Mouse (Mus musculus): ENCODE results near the gene Pnkd.

The Pnkd gene

DNA sequence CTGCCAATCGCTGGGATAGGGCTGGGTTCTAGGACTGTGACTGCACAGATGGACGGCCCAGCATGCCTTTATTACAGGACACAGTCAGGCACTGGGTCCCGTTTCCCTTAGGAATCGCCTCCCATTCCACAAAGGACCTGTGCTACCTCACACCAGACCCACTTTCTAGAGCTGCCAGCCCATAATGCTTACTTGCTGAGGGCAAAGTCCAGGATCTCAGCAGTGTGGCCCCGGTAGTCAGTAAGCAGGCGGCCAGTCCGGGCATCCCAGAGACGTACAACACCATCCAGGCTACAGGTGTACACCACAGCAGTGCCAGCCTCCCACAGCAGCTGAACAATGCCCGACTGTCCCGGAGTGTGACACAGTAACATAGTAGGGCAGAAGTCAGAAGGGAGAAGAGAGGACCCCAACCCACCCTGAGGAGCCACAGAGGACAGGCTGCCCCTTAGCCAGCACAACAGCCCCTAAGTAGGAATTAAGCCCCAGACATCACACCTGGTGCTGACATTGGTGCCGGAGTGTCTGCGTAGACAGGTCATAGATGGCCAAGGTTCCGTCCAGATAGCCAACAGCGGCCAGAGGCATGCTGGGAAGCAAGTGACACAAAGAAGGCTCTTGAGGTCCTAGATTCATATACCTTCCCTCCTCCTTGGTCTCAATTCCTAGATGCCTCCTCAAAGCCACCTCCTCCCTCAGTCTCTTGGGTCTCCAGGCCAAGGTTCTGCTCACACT lies 4.0 kb upstream of the Pnkd start:
- DNase-seq: no peak

DNA sequence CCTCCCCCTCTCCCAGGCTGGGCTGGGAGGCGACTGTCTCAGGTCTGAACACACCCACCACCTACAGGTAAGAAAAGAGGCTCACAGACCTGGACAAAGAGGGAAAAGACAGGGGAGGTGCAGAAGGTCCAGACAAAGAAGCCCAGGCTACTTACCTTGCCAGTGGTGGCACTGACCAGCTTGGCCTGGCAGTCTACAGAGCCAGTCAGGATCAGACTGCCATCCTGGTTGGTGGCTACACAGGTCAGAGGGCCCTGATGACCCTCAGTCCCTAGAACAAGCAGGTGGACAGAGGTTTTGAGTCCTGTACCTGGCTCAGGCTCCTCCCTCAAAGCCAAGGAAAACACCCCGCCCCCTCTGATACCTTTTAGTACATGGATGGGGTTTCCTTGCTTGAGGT lies 3.4 kb upstream of the Pnkd start:
- no peak for DNase-seq

DNA sequence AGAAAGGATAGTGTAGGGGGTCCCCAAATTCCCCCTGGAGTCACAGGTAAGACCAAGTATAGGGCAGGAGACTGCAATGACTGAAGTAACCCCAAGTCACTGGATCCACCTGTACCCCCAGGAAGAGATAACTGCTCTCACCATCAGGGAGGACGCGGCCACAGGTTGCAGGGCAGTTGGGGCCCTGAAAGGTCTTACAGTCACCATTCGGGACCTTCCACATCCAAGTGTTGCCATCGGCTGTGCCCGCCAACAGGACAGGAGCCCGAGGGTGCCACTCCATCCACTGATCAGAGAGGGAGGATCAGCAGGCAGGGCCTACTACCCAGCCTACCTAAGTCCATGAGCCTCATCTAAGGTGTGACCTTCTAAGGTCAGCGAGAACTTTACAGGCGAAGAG lies 2.8 kb upstream of the Pnkd start:
- no peak for DNase-seq

DNA sequence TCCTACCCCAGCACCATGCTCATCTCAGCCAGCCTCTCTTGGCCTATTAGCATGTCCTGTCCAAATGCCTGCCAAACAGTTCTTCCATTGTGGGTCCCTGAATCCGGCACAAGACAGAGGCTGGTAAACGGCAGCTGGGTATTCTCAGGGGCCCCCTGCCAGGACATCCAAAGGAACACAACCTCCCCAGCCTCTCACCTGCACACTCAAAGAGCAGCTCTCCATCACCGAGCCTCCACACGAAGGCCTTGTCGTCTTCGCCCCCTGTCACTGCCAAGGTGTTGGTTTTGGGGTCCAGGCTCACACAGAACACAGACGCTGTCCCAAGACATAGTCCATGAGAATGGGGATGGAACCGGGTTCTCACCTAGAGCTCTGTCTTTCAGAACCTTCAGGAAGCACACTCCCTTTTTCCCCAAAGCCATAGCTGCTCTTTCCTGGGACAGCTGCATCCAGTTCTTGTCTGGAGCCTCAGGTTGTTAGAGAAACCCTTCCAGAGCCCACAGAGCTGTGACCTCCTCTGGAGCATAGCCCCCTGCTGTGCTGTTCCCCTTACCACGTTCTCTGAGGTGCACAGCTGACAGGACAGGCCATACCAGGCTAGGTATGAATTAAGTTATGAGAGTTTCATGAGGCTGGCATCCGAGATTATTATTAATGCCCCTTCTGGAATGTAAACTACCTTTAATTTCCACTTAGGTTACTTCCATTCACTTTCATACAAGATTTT lies 1.7 kb upstream of the Pnkd start:
- DNase-seq: no peak

DNA sequence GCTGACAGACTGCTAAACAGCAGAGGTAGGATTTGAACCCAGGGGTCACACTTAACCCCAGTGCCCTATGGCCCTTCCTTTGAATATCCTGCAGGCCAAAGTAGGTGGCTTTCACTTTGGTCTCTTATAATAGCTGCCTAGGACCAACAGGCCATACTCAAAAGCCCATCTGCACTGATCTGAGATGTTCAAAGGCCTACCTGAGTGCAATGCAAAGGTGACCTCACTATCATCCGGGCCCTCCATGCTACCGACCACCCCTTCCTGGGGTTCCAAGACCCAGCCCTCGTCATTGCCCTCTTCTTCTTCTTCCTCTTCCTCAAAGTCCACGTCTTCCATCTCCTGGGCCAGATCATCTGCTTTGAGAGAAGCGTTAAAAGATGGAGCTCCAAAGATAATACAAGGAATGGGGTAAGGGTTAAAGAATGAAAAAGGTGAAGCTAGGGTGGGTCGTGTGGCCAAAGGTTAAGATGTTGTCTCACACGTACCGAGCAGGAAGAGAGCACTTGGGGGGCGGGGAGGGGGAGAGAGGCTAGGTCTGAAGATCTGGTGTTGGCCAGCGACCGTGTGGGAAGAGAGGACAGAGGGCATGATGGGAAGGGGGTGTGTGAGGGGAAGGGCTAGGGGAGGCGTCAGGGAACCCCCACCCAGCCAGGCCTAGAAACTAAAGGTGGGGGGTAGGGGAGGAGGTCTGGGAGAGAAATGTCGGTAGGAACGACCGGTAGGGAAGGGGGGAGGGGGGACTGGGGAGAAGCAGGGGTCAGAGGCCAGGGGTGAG lies 855 bp upstream of the Pnkd start:
- DNase-seq: peak in 1 of 2 experiments; percentile 43

DNA sequence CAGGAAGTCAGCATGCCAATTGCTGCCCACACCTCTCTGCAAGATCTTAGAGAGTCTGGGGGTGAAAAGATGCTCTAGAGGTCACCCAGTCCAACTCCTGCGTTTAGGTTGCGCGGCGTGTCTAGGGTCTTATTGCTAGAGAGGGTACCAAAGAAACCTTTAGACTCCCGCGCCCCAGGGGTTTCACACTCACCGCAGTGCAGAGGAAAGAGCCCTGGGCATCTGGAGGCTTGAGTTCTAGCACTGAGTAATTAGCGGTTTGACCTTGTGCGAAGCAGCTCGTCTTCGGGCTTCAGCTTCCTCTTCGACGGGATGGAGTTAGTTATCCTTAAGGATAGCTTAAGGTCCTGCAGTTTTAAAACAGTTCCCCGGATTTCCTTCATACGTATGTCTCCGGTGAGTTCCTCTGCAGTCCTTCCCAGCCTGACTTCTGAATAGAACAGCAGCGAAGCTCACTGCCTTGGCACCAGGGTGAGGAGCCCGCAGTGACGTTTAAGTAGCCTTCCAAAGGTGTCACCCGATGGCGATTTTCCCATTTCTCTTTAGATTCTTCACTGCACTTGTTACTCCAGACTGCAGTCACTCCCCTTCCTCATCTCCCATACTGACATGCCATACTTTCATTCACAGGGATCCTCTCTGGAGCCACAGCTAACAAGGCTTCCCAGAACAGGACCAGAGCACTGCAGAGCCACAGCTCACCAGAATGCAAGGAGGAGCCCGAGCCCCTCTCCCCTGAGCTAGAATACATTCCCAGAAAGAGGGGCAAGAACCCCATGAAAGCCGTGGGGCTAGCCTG lies 681 bp downstream of the Pnkd start:
- DNase-seq: peak in 1 of 2 experiments; percentile 38

DNA sequence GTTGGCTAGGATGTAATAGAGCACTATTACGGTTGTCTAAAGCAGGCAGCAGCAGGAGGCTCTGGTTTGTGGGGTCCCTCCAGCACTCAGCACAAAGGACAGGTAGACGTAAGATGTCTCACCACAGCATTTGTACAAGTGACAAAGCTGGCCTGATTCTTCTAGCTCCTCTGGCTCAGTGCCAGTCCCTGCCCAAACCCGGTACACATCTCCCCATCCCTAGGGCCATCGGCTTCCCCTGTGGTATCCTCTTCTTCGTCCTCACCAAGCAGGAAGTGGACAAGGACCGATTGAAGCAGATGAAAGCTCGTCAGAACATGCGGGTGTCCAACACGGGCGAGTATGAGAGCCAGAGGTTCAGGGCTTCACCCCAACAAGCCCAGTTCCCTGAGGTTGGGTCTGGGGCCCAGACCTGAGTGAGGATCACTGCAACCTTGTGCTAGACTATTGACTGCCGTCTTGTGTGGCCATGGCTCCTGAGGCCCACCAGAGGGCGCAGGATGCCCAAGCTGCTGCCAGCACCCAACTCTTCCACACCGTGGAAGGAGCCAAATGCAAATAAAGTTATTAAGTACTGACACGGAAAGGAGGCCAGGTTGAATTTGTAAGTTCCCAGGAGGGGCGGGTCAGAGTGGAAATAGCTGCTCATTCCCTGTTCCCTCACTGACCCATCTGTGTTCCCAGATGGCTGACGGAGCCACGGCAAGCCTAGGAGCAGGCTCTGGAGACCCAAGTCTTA lies 2.3 kb downstream of the Pnkd start:
- peak in 1 of 2 experiments; percentile 37 for DNase-seq

DNA sequence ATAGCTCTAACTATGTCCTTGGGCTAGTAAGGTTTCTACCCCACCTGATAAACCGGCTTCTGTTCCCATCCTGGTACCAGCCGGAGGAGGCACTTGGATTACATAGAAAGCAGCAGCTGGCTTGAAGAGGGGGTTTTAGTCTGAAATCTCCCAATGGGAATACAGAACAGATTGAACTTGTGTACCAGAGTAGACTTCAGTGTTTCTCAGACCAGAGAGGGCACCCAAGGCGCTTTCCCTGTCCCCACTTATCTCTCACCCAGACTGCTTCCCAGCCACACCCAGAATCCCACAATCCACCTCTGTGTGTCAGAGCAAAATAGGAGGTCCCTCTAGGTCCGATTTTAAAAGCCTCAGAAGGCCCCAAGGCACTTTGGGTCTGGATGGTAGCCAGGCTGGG lies 3.6 kb downstream of the Pnkd start:
- no peak for DNase-seq

DNA sequence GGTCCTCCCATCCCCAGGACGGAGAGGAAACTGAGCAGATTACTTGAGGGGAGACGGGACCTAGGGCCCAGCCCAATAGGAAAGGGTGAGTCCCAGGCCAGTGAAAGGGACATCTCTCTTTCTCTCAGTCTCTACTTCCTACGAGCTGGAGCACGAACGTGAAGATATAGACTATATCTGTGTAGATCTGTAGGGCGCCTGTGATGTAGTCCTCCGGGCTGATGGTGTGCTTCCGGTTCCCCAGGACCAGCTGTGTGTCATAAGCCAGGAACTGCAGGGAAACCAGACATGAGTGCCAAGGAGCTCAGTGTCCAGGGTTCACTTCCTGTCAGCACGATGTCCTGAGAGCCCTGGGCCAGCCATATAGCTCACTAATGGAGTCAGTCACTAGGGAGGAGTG lies 4.5 kb downstream of the Pnkd start:
- no peak for DNase-seq

DNA sequence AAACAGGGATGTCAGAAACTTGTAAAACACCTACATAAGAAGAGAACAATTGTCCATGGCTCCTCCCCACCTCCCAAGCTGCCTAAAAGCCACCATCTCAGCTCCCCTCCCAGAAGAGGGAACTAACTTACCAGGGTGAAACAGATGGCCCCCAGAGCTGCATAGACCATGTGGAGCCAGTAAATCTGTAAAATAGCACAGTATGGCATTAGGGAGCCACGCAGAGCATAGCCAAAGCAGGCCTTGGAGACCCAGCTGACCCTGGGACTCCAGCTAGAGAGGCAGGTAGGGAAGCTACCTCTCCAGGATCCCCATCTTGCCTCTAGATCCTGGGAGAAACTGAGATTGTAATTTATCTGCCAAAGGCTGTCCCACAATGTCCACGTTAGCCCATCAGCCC lies 5.0 kb downstream of the Pnkd start:
- DNase-seq: no peak

DNA sequence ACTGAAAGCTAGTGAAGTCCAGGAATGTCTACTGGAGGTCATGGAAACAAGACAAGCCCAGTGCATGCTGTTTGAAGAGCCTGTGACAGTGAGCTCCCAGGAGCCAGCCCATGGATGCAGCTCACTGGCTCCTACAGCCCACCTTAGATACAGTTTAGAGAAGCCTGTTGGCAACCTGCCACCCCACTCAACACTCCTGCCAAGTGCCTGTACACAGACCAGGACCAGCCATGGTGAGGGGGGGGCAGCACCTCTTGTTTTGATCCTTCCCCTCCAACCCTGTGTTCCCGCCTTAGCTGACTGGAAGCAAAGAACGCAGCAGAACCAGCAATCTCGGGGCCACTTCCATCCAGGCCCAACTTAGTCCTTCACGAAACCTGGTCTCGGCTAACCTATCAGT lies 5.4 kb downstream of the Pnkd start:
- DNase-seq: peak; percentile 37 to 44

DNA sequence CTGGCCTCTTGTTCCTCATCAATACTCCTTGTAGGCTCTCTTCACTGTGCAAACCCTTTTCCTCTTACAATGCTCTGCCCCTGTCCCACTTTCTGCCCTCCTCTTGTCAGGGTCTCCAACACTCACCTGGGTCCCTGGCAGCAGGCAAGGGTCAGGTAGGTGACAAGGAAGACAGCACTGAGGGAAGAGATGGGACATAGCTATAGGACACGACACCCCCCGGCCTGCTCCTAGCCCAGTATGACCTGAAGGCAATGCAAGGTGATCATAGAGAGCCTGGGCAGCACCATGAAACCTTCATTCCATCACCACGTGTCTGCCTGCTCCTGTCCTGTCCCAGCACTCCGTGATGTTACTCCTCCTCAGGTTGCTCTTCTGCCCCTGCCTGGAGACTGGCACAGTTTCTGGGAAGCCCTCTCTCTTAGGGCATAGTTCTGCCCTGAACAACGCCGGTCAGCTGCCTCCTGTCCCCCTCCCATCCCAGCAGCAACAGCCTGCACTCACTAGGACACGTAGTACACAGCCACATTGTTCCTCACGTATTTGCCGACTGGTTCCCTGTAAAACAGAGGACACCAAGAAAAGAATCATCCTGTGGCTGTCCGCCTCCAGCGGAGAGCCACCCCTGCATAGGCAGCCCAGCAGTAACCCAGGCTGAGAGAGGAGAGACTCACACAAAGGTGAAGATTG lies 7.7 kb downstream of the Pnkd start:
- DNase-seq: no peak

DNA sequence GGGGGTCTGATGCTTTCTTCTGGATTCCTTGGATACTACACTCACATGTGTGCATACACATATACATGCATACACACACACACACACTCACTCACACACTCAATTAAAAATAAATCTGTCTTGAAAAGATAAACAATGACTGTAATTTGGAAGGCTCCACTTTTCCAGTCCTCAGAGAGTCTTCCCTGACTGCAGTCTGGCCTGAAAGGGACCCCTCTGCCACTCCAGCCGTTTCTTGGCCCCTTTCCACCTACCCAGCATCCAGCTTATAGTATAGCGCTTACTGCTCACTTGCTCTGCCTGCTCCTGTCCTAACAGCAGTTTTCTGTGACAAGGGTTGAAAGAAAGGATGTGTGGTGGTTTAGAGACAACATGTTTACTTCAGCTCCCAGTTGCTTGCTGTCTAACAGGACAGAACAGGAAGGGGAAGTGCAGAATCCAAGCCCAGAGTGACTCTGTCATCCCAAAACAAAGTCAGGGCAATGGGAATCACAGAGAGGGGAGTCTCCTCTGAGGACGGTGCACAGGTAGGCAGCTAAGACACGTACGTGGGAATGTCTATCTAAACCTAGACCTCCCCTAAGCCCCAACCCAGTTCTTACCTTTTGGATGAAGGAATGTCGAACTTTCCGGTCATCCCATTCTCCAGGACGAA lies 8.7 kb downstream of the Pnkd start:
- no peak for DNase-seq

DNA sequence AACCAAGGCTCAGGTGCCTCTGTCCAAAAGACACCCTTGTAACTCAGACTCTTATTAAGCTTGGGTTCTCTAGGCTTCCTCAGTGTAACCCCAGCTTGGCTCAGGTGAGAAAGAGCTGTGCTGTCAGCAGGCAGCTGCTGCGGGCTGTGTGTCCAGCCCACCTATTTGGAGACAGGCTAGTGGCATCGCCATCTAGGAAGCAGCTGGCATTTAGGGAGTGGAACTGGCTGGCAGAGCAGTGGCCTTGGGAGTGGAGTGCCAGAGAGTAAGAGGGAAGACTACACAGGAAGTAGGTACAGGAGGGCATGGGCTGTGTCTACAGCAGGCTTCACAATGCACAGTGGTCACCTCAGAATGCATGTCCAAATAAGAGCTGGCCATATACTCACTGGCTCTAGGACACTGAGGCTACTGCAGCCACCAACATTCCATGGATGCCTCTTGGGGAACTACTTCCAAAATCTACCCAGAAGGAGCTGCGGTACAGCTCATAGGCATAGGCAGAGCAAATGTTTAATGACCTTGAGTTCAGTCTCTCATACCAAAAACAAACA lies 9.4 kb downstream of the Pnkd start:
- DNase-seq: no peak

DNA sequence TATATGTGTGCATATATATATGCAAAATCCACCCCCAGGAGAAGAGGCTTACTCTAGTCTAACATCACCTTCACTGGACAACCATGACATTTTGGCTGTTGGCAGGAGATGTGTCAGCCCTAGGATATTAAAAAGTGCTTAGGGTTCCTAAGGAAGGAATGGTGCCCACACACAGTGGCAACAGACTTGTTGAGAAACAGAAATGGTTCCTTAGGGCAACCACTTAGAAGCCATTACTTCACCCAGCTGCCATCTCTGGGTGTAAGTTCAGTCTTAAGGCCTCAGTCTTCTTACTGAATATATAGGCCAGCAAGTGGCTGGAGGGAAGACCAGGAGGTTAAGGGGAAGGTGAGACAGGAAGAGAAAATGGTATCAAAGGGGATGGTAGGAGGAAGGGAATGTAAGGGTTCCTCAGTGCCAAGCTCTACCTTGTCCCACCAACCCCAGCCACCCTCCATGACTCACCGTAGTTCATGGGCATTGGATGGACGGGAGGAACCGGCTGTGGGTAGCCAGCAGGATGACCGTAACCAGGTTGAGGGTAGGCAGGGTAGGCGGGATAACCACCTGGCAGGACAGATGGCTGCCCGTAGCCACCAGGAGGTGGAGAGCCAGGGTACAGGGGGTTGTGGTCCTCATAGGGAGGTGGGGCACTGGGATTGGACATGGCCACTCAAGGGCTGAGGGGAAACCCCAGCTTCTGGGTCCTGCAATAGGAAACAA lies 10.2 kb downstream of the Pnkd start:
- peak; percentile 38 to 52 for DNase-seq

DNA sequence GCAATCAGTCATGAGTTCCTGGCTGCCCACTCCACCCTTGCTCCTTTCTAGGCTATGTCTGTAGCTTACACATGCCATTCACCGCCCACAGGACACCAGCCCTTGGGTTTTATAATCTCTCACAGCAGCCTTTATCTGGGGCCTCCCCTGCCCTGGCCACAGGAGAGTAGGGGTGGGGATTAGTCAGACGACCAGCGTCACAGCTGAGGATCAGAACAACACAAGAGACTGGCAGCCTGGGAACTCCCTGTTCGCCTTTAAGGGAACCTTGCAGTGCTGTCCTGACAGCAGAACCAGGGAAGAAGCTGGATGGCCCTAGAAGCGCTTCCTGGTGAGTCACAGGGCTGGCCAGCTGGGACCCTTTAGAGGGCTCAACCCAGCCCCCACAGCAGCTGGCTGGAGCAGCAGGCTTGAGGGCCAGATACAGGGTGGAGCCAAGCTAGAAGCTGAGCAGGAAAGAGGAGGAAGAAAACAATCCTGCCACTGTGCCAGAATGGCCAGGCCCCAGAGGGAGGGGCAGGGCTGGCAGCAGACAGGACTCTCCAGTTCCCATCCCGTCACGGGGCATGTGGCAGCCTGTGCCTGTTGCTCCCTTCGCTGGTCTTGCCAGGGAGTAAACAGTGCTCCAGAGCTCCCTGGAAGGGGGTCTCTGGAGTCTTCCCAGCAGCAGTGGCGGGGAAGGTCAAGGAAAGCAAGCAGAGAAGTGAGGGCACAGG lies 10.9 kb downstream of the Pnkd start:
- peak; percentile 74 to 84 for DNase-seq

DNA sequence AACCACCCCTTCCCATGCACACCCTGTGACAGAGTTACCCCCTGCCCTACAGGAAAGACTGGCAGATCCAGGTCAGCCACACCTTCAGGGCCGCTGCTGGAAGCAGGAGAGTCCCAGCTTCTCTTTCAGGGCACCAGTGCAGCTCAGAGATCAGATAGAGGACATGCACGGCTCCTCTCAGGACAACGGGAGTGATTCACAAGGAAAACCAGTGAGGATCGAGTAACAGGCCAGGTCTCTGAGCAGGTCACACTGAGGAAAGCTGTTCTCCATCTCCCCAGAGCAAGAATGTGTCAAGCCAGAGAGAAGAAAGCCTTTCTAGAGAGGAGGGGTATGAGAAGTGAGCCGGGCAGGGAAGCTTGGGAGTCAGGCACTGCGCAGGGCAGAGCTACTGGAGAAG lies 11.7 kb downstream of the Pnkd start:
- DNase-seq: no peak

DNA sequence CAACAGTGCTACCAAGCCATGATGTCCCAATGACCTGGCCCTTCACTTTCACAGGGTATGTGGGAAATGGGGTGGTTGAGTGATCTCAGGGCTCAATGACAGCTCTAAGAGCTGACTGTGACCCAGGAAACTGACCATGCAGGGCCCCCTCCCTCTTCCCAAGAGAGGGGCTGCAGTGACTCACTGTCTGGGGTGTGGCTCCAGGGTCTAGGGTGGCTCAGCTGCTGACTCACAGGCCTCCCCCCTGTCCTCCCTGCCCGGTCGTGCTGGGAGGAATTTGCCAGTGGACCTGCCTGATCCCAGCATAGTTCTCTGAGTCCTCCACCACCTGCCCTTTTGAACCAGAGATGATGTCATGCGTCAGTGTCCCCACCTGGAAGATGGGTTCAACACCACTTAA lies 12.5 kb downstream of the Pnkd start:
- DNase-seq: no peak

DNA sequence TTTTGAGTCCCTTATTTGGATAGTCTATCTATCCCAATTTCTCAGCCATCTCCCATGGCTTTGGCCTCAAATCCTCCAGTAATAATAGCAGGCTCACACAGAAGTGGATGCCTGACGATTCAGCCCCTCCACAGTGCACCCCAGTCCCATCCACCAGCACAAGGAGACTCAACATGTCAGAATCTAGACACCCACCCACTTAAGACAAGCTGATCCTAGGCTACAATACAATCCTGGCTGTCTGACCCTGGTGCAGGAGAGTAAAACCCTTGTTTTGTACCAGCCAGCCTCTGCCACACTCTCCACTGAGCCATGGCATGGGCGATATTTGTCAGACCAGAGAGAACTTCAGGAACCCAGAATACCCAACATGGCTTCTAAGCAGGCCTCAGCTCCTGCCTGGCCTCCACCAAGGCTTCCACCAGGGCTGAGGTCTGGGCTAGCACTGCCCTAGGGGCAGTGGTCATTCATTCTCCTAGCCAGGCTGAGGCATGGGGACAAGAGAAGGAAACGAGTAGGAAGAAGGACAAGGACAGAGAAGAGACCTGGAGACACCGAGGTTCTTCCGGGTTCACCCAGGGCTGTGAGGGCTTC lies 13.5 kb downstream of the Pnkd start:
- DNase-seq: no peak
